Mouse (Mus musculus) liver, adult 2 months (tissue): ENCODE results near the gene Dpf3.

Experiments
- CTCF ChIP-seq: fragments of 200-500 bp; IDR thresholded peaks from 2 replicates; pipeline ENCODE4 v1.5.1; 2011; ENCODE audit warnings: low read depth, low read length, control low read depth
- POLR2A ChIP-seq: fragments of 200-500 bp; IDR thresholded peaks from 2 replicates; pipeline ENCODE4 v1.6.1; 2011; ENCODE audit warnings: low read length, control low read depth; ENCODE audit not compliant: insufficient read depth; ENCODE audit errors: extremely low read depth

DNA sequence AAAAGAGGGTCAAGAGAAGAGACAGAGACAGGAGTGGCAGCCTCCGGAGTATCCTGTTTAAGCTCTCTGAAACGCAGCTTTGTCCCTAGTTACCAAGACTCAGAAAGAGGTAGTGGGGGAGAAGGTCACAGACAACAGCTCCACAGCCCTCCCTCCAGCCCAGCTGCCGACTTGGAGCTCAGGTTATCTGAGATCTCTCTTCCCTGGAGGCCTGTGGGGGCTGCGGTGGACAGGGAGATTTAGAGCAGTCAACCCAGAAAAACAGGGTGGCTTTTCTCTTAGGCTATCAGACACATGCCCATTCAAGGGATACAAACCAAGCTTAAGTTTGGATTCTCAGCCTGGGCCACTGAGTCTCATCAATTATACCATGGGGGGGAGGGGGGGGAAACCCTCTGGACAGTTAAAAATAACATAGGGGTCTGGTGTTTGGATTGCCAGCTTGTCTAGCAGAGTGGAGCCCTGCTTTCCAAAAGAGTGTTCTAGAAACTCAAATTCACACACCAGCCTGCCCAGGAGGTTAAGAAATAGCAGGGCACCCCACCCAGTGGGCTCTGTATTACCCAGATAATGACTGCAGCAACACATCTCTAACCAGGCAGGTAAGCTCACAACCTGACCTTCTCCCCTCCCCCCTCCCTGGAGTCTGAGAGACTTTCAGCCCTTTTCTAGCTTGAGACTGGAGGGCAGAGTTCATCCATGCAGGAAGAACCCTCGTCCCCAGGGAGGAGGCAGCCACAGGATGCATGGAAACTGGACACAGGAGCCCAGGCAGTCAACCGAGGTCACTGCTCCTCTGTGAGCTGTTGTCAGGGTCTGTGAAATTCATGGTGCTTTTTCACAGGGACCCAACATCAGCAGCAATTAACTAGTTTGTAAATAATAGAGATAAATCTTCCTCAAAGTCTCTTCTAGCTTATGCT is 20.7 kb downstream of the Dpf3 start:
- no peak for TF ChIP-seq CTCF
- TF ChIP-seq POLR2A, result no peak
